Mouse (Mus musculus): Measurements from ENCODE around the gene Atp5g1. TPM values are rescaled to one million over a fixed set of nuclear protein-coding genes. Genes with fewer than 3 reads are reported as not detected.

The Atp5g1 gene
- polyA plus RNA-seq, 1 experiment = 101 TPM

GRCm38 (mm10) chr11:96074351-96075176 lies 906 bp downstream of the Atp5g1 start:
- H3K27ac ChIP-seq (ENCODE audit: insufficient read depth, low read depth, low read length) = peak overlapping the region; percentile 40
- H3K4me3 ChIP-seq (ENCODE audit: insufficient read depth, low read length) = peak overlapping the region; percentile 75
- H3K4me1 ChIP-seq (ENCODE audit: control insufficient read depth, insufficient read depth, low read length) = peaks cover 14% of the 10 kb centered on the region
- TF ChIP-seq POLR2A (IDR thresholded peaks at IDR 0.05; ENCODE audit: borderline replicate concordance, low read depth, low read length) = no peak
- TF ChIP-seq CTCF (IDR thresholded peaks at IDR 0.05; ENCODE audit: low read depth, low read length) = no peak

- H3K4me3 ChIP-seq (ENCODE audit: insufficient read depth, low read length) = no peak overlapping the region
- H3K4me1 ChIP-seq (ENCODE audit: control insufficient read depth, insufficient read depth, low read length) = peaks cover 15% of the 10 kb centered on the region
- TF ChIP-seq CTCF (IDR thresholded peaks at IDR 0.05; ENCODE audit: low read depth, low read length) (no peak), POLR2A (IDR thresholded peaks at IDR 0.05; ENCODE audit: borderline replicate concordance, low read depth, low read length) (no peak)
- no peak overlapping the region for H3K27ac ChIP-seq (ENCODE audit: insufficient read depth, low read depth, low read length)
Measured at GRCm38 (mm10) chr11:96073295-96073993, 2.0 kb downstream of the Atp5g1 start.

GRCm38 (mm10) chr11:96071013-96071412 lies 4.5 kb downstream of the Atp5g1 start:
- no peak overlapping the region for H3K27ac ChIP-seq (ENCODE audit: insufficient read depth, low read depth, low read length)
- TF ChIP-seq POLR2A (IDR thresholded peaks at IDR 0.05; ENCODE audit: borderline replicate concordance, low read depth, low read length) = no peak
- TF ChIP-seq CTCF (IDR thresholded peaks at IDR 0.05; ENCODE audit: low read depth, low read length) = no peak
- no peak overlapping the region for H3K4me3 ChIP-seq (ENCODE audit: insufficient read depth, low read length)
- H3K4me1 ChIP-seq (ENCODE audit: control insufficient read depth, insufficient read depth, low read length) = peaks cover 10% of the 10 kb centered on the region

GRCm38 (mm10) chr11:96070353-96070752 lies 5.1 kb downstream of the Atp5g1 start:
- Histone ChIP-seq H3K4me3 (ENCODE audit: insufficient read depth, low read length) (no peak overlapping the region), H3K27ac (ENCODE audit: insufficient read depth, low read depth, low read length) (no peak overlapping the region), H3K4me1 (ENCODE audit: control insufficient read depth, insufficient read depth, low read length) (peaks cover 14% of the 10 kb centered on the region)
- TF ChIP-seq CTCF (IDR thresholded peaks at IDR 0.05; ENCODE audit: low read depth, low read length) (no peak), POLR2A (IDR thresholded peaks at IDR 0.05; ENCODE audit: borderline replicate concordance, low read depth, low read length) (no peak)

- H3K4me1 ChIP-seq (ENCODE audit: control insufficient read depth, insufficient read depth, low read length) = peaks cover 8% of the 10 kb centered on the region
- TF ChIP-seq POLR2A (IDR thresholded peaks at IDR 0.05; ENCODE audit: borderline replicate concordance, low read depth, low read length) (no peak), CTCF (IDR thresholded peaks at IDR 0.05; ENCODE audit: low read depth, low read length) (no peak)
- H3K27ac ChIP-seq (ENCODE audit: insufficient read depth, low read depth, low read length) = no peak overlapping the region
- H3K4me3 ChIP-seq (ENCODE audit: insufficient read depth, low read length) = no peak overlapping the region
Measured at GRCm38 (mm10) chr11:96068231-96068630, 7.2 kb downstream of the Atp5g1 start.

GRCm38 (mm10) chr11:96065215-96065911 lies 10.1 kb downstream of the Atp5g1 start, which contains the start of gene Ube2z:
TSS of gene Ube2z (minus strand) at chr11:96065388.
- H3K4me3 ChIP-seq (ENCODE audit: insufficient read depth, low read length) = peak within 1 kb of the TSS; percentile 95
- H3K4me1 ChIP-seq (ENCODE audit: control insufficient read depth, insufficient read depth, low read length) = peaks cover 11% of the 10 kb centered on the region
- TF ChIP-seq POLR2A (IDR thresholded peaks at IDR 0.05; ENCODE audit: borderline replicate concordance, low read depth, low read length) (no peak), CTCF (IDR thresholded peaks at IDR 0.05; ENCODE audit: low read depth, low read length) (no peak)
- H3K27ac ChIP-seq (ENCODE audit: insufficient read depth, low read depth, low read length) = peak within 1 kb of the TSS; percentile 54

- H3K4me1 ChIP-seq (ENCODE audit: control insufficient read depth, insufficient read depth, low read length) = peaks cover 11% of the 10 kb centered on the region
- peak overlapping the region; percentile 95 for H3K4me3 ChIP-seq (ENCODE audit: insufficient read depth, low read length)
- H3K27ac ChIP-seq (ENCODE audit: insufficient read depth, low read depth, low read length) = peak overlapping the region; percentile 54
- no peak for TF ChIP-seq CTCF (IDR thresholded peaks at IDR 0.05; ENCODE audit: low read depth, low read length)
Measured at GRCm38 (mm10) chr11:96064521-96065214, 10.8 kb downstream of the Atp5g1 start.

GRCm38 (mm10) chr11:96058309-96058708 lies 17.2 kb downstream of the Atp5g1 start:
- TF ChIP-seq POLR2A (IDR thresholded peaks at IDR 0.05; ENCODE audit: borderline replicate concordance, low read depth, low read length) (no peak), CTCF (IDR thresholded peaks at IDR 0.05; ENCODE audit: low read depth, low read length) (no peak)
- H3K27ac ChIP-seq (ENCODE audit: insufficient read depth, low read depth, low read length) = no peak overlapping the region
- no peak overlapping the region for H3K4me3 ChIP-seq (ENCODE audit: insufficient read depth, low read length)
- H3K4me1 ChIP-seq (ENCODE audit: control insufficient read depth, insufficient read depth, low read length) = peaks cover 5% of the 10 kb centered on the region

- Histone ChIP-seq H3K4me1 (ENCODE audit: control insufficient read depth, insufficient read depth, low read length) (peaks cover 9% of the 10 kb centered on the region), H3K4me3 (ENCODE audit: insufficient read depth, low read length) (no peak overlapping the region), H3K27ac (ENCODE audit: insufficient read depth, low read depth, low read length) (no peak overlapping the region)
- TF ChIP-seq POLR2A (IDR thresholded peaks at IDR 0.05; ENCODE audit: borderline replicate concordance, low read depth, low read length) (no peak), CTCF (IDR thresholded peaks at IDR 0.05; ENCODE audit: low read depth, low read length) (no peak)
Measured at GRCm38 (mm10) chr11:96050854-96051253, 24.6 kb downstream of the Atp5g1 start.
